Mouse (Mus musculus): ENCODE results near the gene Gcnt3.
"Not testable (repeated sequence)": the region's sequence is repeated elsewhere in the genome, so short reads cannot be mapped to it uniquely, and the experiment has no call there.

Gcnt3 gene

DNA sequence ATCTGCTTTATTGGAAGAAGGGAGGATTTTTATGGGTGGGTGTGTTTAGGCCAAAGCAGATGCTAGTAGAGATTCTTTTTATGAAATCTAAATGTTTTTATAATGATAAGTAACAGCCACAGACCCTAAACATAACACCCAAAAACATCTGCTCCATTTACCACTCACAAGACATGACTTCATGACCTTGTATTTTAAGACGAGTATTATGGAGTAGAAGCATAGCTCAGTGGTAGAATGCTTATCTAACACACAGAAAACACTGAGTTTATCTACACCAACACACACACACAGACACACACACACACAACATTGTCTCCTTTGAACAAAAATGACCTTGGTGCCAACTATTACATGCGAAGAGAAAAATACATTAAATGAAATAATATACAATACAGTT is 7.0 kb upstream of the Gcnt3 start:
- DNase-seq (ENCODE audit: inconsistent age in 2 of 2, low spot score in 1 of 2) = no peak

DNA sequence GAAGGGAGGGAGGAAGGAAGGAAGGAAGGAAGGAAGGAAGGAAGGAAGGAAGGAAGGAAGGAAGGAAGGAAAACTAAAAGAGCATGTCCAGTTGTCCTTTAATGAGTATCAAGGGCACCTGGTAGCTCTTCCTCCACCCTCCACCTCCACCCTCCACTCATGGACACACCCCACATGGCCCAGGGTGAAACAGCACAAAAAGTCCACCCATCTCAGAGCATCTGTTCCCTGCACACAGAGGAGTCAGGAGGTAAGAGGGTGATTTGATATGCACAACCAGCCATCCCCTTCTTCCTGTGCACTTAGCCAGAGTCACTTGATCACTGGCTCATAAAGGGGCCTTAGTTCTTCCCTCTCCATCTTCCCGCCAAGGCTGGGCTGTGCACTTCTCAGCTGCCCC is 5.0 kb upstream of the Gcnt3 start:
- DNase-seq (ENCODE audit: inconsistent age in 2 of 2, low spot score in 1 of 2) = no peak

DNA sequence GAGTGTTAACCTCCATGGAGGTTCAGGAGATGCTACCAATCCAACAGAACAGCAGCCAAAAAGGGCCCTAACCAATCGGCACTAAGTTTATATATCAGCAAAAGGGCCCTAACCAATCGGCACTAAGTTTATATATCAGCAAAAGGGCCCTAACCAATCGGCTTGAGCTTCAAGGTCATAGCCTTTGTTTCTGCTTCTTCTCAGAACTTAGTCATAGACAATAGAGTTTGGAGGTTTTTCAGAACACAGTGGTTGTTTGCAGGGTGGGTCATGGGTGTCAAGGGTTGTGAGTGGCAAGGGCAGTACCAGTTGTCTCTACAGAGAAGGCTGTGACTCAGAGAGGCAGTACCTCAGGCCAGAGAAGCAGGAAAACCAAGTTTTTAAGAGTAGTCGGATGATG is 4.2 kb upstream of the Gcnt3 start:
- DNase-seq (ENCODE audit: inconsistent age in 2 of 2, low spot score in 1 of 2) = peak; percentile 42 to 66

DNA sequence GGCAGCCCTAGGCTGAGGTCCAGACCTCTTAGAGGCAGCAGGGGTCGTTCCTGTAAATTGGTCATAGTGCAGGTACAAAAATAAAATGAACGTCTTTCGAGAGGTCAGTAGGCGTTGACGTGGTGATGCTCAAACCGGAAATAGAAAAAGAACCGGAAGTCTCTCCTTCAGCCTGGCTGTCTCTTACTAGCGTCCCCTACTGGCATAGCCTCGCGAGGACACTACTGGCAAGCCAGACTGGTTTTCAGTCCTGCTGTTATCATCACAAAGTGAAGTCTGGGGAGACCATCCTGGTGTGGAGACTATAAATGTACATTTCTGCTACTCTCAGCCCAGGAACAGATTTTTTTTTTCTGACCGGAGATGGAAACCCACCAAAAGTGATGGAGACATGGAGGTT is 2.7 kb upstream of the Gcnt3 start:
- no peak for DNase-seq (ENCODE audit: inconsistent age in 2 of 2, low spot score in 1 of 2)

DNA sequence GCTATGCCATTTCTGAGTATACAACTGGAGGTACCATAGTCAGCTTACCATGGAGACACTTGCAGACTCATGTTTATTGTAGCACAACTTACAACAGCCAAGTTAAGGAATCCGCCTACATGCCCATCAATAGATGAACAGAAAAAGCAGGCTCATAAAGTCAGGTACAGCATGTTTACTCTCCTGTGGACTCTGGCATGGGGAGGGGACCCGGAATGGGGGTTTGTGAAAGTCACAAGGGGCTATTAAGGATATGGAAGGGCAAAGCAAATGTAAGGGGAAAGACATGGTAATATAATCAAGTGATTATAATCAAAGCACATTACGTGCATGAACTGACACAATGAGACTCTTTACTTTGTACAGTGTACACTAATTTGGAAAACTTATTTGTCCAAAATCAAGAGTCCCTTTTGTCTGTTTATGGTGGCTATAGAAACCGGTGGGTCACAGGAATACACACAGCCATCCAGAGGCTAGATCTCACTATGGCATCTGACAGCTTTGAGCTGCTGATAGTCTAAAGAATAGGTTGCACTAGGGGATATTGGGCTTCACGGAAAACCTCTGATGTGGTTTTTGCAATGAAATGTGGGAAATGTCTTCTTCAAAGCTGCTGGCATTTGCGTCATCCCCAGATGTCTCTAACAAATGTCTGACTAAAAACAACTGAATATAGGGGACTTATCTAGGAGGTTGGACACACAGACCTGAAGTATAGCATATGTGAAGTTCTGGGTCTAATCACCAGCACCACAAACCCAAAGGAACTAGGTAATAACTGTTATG is 1.9 kb upstream of the Gcnt3 start:
- DNase-seq (ENCODE audit: inconsistent age in 2 of 2, low spot score in 1 of 2) = no peak

DNA sequence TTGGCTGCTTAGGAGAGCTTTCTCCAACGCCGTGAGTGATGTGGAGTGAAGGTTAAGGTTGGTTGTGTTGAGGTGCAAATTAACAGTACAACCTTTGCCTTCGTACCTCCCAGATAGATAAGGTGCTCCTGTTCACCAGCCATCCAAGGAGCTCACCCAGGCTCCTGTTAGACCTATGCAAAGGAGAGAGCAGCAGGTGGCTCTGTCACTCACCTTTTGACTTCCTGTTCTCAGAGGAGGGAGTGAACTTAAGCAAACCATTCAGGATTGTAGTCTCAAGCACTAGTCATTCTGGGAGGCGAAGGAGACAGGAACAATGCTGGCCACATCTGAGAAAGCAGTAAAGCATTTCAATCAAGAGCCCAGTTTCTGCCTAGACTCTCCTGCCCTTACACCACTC is 1.2 kb downstream of the Gcnt3 start:
- DNase-seq (ENCODE audit: inconsistent age in 2 of 2, low spot score in 1 of 2) = no peak

DNA sequence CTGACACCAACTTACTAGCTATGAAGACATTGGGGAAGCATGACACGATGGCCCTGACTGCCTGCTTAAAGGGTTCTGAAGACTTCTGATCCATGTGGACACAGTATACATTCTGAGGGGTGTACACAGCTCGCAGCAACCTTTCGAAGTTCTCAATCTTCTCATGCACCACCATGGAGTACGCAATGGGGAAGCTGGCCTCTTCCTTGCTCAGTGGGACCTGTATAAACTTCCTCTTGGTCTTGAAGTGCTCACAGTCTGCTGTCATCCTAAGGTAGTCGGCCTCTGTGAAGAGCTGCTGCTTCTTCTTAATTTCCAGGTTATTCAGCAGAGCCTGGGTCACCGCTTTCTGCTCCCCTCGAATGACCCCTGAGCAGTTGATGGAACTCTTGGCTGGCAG is 3.2 kb downstream of the Gcnt3 start:
- no peak for DNase-seq (ENCODE audit: inconsistent age in 2 of 2, low spot score in 1 of 2)

DNA sequence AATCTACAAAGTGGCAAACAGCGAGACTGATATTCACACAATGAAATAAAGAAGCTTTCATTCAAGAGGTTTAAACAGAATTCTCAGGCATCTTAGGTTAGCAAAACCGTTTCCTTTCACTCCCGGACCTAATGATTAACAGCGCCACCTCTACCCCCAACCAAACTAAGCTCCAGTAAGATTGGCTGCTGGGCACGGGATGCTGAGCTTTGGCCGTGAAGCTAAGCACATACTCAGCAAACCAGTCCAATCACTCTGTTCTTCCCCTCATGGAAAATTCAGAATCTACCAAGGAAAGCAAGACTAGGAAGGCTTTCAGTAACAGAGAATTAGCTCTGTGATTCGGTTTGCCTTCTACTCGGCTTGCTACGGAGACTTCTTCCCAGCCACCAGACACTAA is 4.8 kb downstream of the Gcnt3 start:
- no peak for DNase-seq (ENCODE audit: inconsistent age in 2 of 2, low spot score in 1 of 2)

DNA sequence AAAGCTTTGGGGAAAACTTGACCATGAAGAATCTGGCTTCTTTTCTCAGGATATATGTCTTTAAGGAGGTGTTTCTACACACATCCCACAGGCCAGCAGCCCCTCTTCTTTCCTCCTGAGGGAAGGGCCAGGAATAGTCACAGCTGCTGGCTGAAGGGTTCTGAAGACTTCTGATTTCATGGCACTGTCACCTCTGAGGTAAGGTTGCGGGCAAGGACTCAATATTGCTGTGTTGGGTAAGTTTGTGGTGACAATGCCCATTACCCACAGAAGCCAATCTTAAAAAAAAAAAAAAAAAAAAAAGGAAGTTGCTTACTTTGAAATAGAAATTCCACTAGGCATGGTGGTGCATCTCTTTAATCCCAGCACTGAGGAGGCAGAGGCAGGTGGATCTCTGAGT is 5.7 kb downstream of the Gcnt3 start:
- DNase-seq (ENCODE audit: inconsistent age in 2 of 2, low spot score in 1 of 2) = no peak

DNA sequence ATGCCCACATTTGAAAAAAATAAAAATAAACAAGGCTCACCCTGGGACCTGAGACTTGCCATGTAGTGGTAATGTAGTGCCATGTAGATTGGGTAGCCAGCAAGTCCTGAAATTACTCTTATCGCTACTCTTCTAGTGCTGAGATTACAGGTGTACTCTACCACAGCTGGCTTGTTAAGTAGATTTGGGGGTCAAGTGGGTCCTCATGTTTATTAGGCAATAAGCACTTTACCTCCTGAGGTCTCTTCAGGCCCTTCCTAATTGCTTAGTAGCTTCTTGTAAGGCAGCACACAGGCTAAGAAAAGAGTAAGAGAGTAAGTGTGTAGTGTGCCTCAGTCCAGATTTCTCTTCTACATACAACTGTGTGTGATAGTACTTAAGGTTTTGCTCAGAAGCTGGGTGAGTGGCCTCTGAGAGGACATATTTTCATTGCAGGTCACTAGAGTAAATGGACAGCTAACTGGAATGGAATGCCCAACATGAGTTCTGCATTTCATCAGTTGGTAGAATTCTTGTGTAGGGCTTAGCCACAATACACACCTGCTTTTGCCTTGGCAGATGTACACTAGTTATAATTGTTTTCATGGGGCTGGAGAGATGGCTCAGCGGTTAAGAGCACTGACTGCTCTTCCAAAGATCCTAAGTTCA is 12.4 kb downstream of the Gcnt3 start:
- no peak for DNase-seq (ENCODE audit: inconsistent age in 2 of 2, low spot score in 1 of 2)

DNA sequence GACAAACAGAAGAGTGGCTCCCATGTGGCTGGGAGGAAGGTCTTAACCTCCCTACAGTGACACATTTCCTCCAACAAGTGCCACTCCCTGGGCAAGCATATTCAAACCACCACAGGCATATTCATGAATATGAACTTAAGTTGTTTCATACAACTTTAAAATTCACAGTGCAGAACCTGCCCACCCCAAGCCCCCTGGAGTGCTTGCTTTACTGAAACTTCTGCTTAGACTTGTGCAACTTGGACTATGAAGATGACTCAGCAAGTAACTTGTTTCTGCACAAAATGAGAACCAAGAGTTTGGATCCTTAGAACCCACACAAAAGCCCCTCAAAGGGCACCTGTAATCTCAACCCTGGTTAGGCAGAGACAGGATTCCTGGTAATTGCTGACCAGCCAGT is 13.2 kb downstream of the Gcnt3 start:
- DNase-seq (ENCODE audit: inconsistent age in 2 of 2, low spot score in 1 of 2) = no peak

DNA sequence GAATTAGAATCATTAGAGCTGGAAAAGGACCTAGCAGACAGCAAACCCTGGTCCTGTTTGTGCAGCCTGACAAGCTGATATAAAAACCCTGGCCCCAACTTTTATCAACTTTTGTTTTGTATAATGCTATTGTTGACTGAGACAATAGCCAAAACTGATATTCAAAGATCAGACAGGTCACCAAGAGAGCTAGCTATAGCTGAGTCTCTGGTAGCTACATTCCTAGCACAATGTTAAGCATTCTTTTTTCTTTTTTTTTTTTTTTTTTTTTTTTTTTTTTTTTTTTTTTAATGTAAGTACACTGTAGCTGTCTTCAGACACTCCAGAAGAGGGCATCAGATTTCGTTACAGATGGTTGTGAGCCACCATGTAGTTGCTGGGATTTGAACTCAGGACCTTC is 14.3 kb downstream of the Gcnt3 start:
- DNase-seq (ENCODE audit: inconsistent age in 2 of 2, low spot score in 1 of 2) = not testable (repeated sequence)

DNA sequence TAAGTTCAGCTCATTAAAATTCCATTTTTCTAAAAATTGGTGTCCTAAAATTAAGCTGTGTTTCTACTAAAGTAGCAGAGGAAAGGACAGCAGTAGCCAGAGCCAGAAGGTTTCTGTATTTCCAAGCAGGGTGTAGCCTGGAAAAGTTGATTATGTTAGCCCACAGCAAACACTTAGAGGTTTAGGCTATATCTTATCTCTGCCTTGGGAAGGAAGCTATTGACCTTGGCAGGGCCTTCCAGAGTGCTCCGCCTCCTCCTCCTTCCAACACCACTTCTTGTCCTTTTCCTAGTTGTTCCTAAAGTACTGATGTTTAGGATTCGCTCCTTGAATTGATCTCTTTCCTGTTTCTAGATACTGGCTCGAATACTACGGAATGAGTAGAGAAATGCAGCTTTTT is 15.8 kb downstream of the Gcnt3 start:
- DNase-seq (ENCODE audit: inconsistent age in 2 of 2, low spot score in 1 of 2) = peak in 1 of 2 experiments; percentile 47

DNA sequence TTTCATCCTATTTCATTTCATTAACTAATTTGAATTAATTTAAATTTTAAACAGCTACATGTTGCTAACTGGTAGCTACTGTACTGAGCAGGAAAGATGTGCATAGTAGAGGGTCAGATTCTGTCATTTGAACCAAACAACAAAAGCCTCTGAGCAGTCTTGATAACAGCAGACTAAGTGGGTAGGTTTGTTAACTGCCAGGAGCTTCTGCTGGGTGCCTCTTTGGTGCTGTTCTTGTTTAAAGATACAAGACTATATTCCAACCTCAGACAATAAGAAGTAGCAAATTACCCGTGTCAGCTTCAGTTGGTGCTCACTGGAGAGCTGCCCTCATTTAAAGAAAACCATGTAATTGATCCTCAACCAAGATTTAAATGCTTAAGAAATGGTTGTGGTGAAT is 16.3 kb downstream of the Gcnt3 start:
- DNase-seq (ENCODE audit: inconsistent age in 2 of 2, low spot score in 1 of 2) = no peak

DNA sequence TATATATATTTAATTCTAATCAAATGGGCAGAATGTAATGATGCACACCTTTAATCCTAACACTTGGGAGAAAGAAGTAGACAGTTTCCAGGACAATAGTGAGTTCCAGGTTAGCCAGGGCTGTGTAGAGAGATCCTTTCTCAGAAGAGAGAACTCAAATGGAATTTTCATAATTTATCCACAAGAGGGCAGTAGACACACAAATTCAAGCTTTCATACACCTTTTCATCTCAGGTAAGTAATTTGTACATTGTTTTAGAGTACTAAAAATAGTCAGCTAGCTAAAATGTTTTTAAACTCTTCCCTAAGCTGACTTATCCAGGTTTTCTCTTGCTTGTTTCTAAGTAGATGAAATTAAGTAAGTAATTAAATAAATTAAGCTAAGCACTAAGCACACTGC is 19.0 kb downstream of the Gcnt3 start:
- DNase-seq (ENCODE audit: inconsistent age in 2 of 2, low spot score in 1 of 2) = peak in 1 of 2 experiments; percentile 41

DNA sequence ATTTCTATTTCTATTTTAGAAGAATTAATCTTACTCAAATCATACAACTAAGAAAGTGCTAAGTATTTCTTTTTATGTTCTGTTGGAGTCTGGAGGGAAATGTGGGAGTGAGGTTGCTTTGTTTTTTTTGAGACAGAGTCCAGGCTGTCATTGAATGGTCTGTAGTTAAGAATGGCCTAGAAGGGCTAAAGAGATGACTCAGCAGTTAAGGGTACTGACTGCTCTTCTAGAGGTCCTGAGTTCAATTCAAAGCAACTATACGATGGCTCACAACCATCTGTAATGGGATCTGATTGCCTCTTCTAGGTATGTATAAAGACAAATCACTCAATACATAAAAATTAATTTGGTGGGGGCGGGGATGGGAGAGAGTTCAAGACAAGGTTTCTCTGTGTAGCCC is 22.3 kb downstream of the Gcnt3 start:
- DNase-seq (ENCODE audit: inconsistent age in 2 of 2, low spot score in 1 of 2) = no peak

DNA sequence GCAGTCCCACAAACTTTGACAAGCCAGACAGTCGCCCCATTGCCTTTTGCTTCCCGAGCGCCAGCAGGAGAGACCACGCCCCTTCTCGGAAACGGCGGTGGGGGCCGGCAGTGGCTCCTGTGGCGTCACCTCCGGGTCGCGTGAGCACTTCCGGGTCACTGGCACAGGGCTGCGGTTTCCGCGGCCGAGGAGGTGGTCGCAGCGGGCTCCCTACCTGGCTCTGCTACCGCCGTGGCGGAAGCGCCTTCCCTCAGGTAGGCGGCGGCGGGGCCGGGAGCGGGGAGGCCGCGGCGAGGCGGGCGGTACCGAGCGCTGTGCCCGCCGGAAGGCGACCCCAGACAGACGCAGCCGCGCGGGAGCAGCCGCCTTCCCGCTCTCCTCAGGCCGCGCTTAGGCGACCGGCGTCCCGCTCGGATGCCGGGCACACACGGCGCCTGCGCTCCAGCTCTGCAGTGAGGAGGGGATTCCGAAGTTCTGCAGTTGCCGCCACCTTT is 25.4 kb downstream of the Gcnt3 start, which contains the start of gene Gtf2a2:
Gtf2a2 (plus strand) TSS at position 143 of the 494 bp plus-strand sequence.
- peak; percentile 94 to 98 for DNase-seq (ENCODE audit: inconsistent age in 2 of 2, low spot score in 1 of 2)

DNA sequence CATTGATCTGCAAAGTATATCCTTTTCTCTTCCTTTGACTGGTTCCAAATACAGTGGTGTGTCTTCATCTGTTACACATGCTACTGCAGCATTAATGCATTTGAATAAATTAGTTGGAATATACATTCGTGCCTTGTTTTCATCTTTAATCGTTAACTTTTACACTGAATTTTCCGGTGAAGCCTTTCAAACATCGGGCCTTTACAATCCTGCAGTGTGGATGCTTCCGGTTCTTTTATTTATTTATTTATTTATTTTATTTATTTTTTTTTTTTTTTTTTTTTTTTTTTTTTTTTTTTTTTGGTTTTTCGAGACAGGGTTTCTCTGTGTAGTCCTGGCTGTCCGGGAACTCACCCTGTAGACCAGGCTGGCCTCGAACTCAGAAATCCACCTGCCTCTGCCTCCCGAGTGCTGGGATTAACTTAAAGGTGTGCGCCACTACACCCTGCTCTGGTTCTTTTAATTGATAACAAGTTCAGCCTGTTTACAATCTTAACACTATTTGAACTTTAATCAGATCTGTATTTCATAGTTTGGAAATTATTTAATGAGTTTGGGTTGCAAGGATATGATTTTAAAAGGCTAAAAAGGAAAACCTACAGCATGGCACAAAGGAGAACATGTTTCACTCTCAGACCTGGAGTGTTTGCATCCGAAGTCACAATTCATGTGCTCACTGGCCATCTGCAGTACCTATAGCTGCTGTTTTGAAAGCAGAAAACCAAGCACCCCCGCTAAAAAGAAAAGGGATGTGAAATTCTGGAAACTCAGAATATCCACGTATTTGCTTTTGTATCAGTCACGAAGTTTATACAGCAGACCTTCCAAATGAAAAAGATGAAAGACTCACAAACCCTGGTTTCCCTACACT is 26.1 kb downstream of the Gcnt3 start:
- DNase-seq (ENCODE audit: inconsistent age in 2 of 2, low spot score in 1 of 2) = no peak

DNA sequence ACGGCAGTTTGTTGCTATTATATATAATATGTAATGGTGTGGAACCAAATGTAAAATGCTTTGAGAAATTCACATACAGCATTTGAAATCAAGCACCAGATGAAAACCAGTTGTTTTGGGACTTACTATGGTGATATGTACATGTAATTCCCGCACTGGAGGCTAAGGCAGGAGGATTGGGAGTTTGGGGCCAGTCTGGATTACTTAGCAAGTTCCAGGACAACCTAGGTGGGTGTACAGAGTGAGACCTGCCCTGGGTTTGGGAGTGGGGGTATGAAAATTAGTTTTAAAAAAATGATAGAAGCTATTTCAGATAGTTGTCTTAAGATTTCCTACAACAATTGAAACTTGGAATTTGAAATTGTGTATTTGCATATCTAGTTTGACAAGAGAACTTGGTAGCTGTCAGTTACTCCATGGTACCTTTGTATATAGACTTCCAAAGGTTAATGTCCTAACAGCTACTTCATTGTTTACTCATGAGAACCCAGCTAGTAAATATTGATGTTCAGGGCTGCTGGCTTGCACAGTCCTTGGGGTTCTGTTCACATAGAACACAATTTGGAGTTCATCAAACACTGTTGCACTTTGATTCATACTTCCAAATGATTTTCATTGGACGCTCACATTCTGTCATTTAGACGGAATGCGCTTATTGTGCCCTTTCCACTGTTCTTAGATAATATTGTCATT is 27.0 kb downstream of the Gcnt3 start:
- DNase-seq (ENCODE audit: inconsistent age in 2 of 2, low spot score in 1 of 2) = no peak

DNA sequence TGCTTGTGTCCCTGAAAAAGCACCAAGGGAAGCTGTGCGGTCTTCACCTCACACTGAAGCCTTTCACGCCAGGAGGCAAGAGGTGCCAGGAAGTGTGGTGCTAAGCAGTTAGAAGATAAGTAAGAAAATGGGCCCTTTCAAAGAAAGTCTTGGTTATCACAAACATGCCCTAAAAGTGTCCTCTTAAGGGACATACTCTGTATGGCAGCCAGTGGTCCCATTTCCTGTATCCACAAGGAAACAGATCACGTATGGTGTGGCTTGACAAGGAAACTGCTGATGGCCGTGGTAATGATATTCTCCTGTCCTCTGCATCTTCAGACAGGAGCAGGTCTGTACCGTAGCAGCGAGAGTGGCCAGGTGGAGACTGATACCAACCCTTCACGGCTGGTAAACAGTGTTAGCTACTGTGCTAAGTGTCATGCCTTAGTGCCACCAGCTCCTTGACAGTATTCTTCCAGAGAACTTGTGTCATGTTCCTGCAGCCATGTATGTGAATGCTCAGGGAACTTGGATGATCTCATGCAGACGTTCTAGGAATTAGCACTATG is 28.1 kb downstream of the Gcnt3 start:
- DNase-seq (ENCODE audit: inconsistent age in 2 of 2, low spot score in 1 of 2) = no peak
